Mouse (Mus musculus) myocyte (in vitro differentiated cells): Measurements from ENCODE around the gene Hnrnpa3.

Experiments
- CEBPB ChIP-seq: IDR thresholded peaks from 2 replicates; pipeline ENCODE4 v1.6.1; 2011; ENCODE audit warnings: mild to moderate bottlenecking, moderate library complexity; ENCODE audit not compliant: poor library complexity, insufficient read depth, severe bottlenecking
- E2F4 ChIP-seq: IDR thresholded peaks from one replicate; pipeline ENCODE4 v1.6.1; 2011; ENCODE audit warnings: mild to moderate bottlenecking, control low read depth, moderate library complexity; ENCODE audit not compliant: insufficient read depth
- MAX ChIP-seq: IDR thresholded peaks from one replicate; pipeline ENCODE4 v1.6.1; 2011; ENCODE audit warnings: low read depth, mild to moderate bottlenecking, control low read depth
- MYOG ChIP-seq, 3 experiments: IDR thresholded peaks; one replicate each; pipeline ENCODE4 v1.6.1; 2011; ENCODE audit warnings: control low read depth in 2 of 3, low read depth in 2 of 3, mild to moderate bottlenecking in 2 of 3; ENCODE audit not compliant: insufficient read length in 2 of 3, control insufficient read depth in 1 of 3, insufficient read depth in 1 of 3
- POLR2A ChIP-seq: IDR thresholded peaks from one replicate; pipeline ENCODE4 v1.6.1; 2011; ENCODE audit warnings: low read depth, mild to moderate bottlenecking, control low read depth, moderate library complexity; ENCODE audit not compliant: insufficient read length
- POLR2AphosphoS2 ChIP-seq: IDR thresholded peaks from one replicate; pipeline ENCODE4 v1.6.1; 2011; ENCODE audit warnings: low read depth, control low read depth; ENCODE audit not compliant: insufficient read length
- REST ChIP-seq: IDR thresholded peaks from one replicate; pipeline ENCODE4 v1.6.1; 2011; ENCODE audit warnings: mild to moderate bottlenecking, control low read depth, moderate library complexity; ENCODE audit not compliant: insufficient read depth, insufficient read length
- SRF ChIP-seq: IDR thresholded peaks from one replicate; pipeline ENCODE4 v1.6.1; 2011; ENCODE audit warnings: low read depth; ENCODE audit not compliant: control insufficient read depth, insufficient read length
- TCF3 ChIP-seq: IDR thresholded peaks from one replicate; pipeline ENCODE4 v1.6.1; 2011; ENCODE audit warnings: low read depth, control low read depth; ENCODE audit not compliant: insufficient read length
- USF1 ChIP-seq: IDR thresholded peaks from one replicate; pipeline ENCODE4 v1.6.1; 2011; ENCODE audit warnings: low read depth, mild to moderate bottlenecking, control low read depth, moderate library complexity

GRCm38 (mm10) chr2:75671337-75671660 is 12.2 kb downstream of the Hnrnpa3 start:
- TF ChIP-seq POLR2A, result no peak
- TF ChIP-seq POLR2AphosphoS2, result no peak
- TF ChIP-seq USF1, result no peak
- no peak for TF ChIP-seq TCF3
- no peak for TF ChIP-seq REST
- TF ChIP-seq MAX, result no peak
- TF ChIP-seq E2F4, result no peak
- no peak for TF ChIP-seq MYOG (IDR thresholded peaks at IDR 0.05; ENCODE audit: control insufficient read depth in 1 of 3, insufficient read depth in 1 of 3, insufficient read length in 2 of 3, low read depth in 2 of 3)
- no peak for TF ChIP-seq CEBPB
- TF ChIP-seq SRF, result no peak
